Mouse (Mus musculus) cerebral cortex, adult 2 months (tissue): ENCODE measurements around the gene Dusp3.

Experiments
- WGBS: fragments of 180-500 bp; shearing (Covaris S2); methylation state at CpG from one replicate; pipeline ENCODE4 v1.1.7; 2018; 5-methylcytosine and 5-hydroxymethylcytosine counted together

Dusp3 gene

DNA sequence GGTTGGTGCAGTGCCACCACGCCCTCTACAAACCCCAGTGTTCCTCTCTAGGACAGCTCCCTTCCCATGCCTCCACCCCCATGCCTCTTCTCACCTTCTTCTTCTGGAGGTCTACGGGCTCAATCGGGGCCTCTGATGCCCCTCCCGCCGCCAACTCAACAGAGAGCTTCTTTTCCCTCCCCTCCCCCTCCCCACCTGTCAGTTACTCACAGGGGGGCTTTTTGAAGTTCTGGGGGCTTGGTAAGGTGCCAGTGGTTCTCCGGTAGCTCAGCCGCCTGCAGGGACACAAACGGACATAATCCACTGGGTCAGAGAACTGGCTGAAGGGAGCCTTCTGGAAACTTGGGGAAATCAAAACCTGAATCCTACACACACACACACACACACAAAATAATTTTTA lies 24.7 kb upstream of the Dusp3 start:
- 68% methylated on average over 8 of the region's 8 CpGs for WGBS

DNA sequence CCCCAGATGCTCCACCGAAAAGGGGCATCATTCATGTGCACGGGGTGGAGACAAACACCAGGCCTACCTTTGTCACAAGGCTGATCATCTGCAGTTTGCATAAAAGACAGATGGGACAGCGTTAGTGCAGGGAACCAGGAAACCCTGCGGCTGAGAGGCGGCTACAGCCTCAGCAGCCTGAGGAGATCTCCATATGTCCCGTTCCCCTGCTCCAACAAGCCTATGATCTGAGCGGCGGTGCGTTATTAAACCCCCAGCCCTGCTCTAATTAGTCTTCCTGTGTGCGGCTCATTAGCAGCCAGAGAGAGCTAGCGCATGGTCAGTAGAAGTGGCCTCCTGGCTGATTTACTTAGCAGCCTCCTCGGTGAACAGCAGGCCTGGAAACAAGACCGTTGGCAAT lies 23.3 kb upstream of the Dusp3 start:
- WGBS, result 41% methylated on average over 13 of the region's 13 CpGs

DNA sequence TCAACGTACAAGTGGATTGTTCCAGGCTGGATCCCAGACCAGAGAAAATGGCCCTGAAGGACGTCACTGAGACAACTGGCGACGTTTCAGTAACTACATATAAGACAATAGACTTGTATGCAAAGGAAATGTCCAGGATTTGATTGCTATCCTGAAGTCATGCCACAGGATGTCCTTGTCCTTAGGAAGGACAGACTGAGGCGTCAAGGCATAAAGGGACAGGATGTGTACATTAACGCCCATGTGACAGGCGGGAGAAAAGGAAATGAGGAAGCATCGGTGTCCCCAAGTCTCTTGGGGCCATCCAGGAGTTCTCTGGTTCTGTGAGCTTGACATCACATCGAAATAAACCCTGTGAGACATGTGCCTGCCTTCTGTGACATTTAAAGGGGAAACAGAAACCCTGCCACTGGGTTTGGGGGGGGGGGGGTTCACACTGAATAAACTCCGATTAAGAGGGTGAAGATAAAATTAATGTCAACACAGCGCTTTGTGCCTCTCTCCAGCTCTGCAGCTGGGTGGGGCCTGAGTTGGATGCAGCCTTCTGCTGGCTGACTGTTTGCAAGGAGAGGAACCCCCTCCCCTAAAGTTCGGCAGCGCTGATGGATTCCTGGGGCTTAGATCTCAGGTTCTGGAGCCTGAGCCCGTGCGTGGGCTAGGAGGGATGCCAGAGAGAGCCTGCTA lies 22.3 kb upstream of the Dusp3 start:
- 67% methylated on average over 15 of the region's 15 CpGs for WGBS

DNA sequence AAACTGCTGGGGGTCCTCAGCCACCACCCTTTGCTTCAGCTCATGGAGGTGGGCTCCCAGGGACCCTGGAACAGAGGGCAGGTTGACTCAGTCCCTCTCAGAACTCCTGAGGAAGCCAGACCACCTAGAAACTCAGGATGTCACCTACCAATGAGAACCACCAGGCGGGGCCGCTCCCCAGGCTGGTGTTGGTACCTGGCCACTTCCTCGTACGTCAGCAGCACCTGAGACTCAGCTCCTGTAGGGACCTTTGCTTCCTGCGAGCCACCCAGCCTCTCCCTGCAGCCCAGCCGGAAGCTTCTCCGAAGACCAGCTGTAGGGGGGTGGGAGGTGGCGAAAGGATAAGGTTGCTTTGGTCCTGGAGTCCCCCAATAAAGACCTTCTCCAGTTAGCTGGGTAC lies 21.6 kb upstream of the Dusp3 start:
- 91% methylated on average over 8 of the region's 8 CpGs for WGBS

DNA sequence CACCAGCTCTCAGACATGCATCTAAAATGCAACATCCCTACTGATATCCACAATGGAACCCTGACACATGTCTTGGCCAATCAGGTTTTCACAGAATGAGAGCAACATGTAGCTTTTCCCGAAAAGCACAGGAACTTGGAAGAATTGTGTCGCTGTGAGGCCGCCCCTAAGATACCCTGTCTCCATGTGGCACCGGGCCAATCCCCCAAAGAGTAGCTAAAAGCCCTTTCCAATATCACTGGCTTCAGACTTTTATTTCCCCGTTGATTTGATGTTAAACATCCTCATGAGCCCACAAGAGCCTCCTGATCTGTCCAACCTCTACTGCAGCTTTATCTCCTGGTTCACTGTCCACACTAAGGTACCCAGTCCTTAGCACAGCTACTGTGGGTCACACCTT lies 19.9 kb upstream of the Dusp3 start:
- 74% methylated on average over 5 of the region's 5 CpGs for WGBS

DNA sequence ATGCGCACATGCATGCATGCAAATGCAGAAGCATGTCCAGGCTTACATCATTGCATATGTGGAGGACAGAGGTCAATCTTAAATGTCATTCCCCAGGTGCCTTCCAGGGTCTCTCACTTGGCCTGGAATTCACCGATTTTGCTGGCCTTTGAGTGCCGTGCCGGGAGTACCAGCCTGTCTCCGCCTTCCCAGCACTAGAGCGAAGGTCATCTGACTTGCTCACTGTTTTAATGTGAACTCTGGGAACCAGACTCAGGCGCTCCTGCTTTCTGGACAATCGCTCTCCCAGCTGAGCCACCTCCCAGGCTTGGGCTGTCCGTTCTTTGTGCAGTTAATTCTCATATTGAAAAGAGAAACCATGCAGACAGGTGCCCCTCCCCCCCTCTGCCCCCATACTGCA lies 19.5 kb upstream of the Dusp3 start:
- WGBS, result 80% methylated on average over 9 of the region's 9 CpGs

DNA sequence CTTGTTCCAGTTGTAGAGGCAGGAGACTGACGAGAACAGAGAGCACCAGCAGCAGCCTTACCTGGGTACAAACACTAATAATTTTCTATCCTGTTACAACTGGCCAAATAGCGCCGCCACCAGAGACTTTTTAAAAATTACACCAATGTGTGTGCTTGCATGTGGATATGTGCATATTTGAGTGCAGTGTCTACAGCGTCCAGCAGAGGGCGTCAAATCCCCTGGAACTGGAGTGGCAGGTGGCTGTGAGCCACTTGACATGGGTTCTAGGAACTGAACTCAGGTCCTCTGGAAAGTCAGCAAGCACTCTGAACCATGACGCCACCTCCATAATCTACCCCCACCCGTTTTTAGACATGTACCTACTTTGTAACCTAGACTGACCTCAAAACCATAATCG lies 17.4 kb upstream of the Dusp3 start:
- 91% methylated on average over 8 of the region's 8 CpGs for WGBS

DNA sequence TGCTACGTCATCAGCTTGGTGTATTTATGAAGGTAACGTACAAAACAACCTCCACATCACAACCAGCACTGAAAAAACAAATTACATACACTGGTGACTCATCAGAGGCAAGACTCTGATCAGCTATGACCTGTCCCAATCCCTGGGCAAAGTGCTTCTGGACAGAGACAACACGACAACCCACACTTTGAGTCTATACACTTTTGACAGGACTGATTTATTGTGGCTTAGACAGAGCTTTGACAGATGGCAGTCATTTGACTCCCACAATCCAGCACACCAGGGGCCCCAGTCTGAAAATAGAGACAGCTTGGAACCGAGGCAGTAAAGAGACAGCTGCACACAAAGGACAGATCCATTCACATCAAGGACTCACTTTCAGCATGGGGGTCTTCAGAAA lies 12.7 kb upstream of the Dusp3 start:
- 51% methylated on average over 4 of the region's 4 CpGs for WGBS

DNA sequence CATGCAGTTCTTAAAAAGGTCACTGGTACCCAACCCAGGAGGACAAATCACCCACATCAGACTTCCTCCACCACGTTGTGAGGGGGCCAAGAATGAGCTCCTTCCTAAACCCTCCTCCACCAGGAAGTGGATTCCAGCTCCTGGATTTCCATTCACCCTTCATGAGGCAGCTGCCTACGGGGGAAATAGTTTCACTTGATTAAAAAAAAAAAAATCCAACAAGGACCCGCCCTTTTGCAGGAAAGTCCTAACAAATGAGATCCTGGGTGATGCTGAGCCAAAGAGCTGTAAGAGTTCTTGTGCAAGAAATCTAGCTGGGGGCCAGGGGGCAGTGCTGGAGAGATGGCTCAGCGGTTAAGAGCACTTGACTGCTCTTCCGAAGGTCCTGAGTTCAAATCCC lies 11.4 kb upstream of the Dusp3 start:
- 51% methylated on average over 5 of the region's 5 CpGs for WGBS

DNA sequence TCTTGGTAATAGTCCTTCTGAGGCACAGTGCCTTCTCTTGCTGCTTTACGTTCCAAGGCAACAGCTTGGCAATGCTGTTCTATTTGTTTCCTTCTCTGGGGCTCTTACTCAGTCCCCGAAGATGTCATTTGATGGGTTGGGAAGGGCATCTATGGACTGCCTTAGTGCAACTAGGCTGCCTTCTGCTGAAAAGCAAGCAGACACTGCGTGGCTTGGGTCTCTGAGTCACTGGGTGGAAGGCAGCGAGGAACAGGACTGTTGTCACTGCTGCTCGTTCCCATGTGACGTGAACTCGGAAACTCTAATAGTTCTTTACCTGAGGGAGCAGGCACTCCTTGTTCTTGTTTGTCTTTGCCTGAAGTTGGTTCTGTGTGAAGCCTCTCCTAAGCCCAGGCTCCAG lies 9.1 kb upstream of the Dusp3 start:
- WGBS, result 73% methylated on average over 7 of the region's 7 CpGs

DNA sequence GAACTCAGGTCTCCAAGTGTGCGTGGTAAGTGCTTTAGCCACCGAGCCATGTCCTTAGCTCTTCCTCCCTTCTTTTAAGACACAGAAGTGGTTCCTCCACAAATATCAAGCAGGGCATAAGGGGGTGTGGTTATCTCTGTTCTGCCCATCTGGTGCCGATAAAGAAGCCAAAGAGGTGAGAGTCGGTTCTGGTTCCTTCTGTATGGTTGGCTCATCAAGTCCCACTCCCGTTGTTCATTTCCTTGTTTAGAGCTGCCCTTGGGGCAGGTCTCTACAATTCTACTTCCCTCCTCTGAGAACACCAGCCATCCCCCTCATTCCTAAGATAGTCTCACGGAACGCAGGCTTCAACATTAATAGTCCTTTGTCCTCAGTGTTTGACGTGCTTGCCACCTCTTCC lies 7.3 kb upstream of the Dusp3 start:
- WGBS, result 41% methylated on average over 8 of the region's 8 CpGs

DNA sequence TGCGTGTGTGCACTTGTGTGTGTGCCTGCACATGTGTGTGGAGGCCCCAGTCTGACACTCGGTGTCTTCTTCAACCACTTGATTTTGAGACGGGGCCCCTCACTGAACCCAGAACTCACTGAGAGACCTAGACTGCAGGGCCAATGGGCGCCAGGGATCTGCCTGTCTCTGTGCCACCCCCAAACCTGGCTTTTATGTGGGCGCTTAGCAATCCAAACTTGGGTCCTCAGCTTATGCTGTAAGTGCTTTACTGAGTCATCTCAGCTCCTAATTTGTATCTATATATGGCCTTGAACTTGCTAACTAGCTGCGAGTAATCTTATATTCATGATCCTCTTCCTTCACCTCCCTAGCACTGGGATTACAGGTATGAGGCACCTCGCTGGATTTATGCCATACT lies 5.6 kb upstream of the Dusp3 start:
- 55% methylated on average over 7 of the region's 7 CpGs for WGBS

DNA sequence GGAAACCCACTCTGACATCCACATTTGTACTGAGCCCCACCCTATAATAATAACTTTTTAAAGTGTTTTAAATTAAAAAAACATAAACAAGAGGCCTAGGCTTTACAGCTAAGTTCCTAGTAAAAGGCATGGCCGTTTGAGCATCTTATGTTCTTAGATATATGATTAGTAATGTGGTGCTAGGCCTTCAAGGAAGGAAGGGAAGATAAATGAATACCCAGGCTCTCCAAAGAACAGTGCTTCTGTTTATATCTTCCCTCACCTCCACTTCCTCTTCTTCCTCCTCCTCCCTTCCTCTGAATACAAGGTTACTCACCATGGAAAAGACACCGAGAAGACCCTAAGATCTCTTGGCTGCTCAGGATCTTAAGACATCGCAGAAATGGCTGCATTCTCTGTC lies 5.0 kb upstream of the Dusp3 start:
- WGBS, result 63% methylated on average over 3 of the region's 3 CpGs

DNA sequence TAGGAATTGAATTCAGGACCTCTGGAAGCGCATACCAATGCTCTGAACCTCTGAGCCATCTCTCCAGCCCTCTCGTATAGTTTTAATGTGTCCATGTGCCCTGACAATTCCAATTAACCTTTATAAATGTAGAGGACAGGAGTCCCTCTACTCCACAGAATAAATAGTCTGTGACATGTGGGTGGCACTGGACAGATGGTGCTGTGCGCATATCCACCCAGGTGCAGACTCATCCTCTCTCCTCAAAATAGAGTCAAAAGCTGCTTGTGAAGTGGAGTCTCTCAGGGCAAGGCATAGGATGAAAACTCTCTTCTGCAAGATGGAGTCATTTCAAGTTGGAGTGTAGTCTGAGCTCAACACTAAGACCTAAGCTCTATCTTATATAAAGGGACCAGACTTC lies 3.4 kb upstream of the Dusp3 start:
- WGBS, result 48% methylated on average over 3 of the region's 3 CpGs

DNA sequence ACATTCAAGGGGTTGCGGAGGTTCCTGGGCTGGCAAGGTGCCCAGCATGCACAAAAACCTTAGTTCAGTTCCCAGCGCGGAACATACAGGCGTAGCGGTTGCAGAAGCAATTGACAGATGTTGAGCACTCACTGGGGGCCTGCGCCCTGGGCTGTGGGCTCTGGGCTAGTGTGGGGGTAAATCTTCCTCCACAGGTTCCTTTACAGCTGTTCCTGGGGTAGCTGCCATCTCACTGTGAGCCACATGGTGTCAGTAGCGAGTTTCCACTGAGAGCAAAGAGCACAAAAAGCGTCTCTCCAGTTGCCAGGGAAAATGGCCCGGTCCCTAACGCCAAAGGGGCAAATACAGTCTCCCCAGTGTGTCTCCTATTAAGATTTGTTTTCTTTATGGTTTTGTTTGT lies 823 bp downstream of the Dusp3 start:
- 1% methylated on average over 10 of the region's 10 CpGs for WGBS

DNA sequence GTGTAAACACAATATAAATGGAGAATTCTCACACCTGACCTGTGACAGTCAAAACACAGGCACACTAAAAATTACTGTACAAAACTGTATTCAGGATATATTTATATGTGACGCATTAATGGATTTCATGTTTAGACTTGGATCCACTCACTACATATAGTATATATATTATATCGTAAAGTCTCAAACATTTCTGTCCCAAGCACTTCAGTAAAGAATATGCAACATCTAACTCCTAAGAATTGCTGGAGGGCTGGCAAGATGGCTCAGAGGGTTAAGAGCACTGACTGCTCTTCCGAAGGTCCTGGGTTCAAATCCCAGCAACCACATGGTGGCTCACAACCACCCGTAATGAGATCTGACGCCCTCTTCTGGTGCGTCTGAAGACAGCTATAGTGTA lies 1.4 kb downstream of the Dusp3 start:
- WGBS, result 36% methylated on average over 6 of the region's 6 CpGs

DNA sequence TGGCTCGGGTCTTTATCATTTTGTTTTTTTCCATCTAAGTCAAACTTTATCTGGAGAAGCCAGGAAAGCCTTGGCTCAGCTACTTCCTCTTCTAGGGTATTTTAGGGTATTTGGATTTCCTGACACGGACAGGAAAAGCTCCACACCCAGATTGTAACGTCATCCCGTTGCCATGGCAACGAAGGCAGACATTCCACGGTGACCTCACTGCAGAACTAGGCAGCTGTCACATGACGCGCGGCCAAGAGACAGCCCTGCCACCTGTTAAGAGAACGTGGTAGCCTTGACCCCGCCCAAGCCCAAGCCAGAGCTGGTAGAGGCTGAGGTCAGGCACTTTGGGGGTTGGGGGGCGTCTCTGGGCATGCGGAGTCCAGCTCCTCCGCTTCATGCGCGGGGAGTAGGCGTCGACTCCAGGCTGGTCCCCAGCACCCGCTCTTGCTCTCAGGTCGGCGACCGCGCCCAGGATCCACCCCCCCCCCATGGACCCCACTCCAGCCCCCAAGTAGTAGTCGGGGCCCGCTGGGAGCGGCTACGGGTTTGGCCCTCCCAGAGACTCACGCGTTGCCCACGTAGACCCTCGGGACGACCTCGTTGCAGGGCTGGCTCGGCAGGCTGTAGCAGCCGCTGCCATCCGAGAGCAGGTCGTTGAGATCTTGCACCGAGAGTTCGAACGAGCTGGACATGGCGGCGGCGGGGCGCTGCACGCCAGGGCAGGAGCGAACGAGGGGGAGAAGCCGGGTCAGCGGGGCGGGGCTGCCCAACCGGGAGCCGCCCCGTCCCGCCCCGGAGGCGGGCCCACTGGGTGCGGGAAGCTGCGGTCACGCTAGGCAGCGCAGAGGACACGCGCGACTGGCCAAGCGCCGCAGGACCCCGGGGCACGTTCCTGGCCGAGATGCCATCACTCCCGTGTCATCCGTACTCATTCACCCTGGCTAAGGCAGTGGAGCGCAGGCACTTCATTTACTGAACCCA lies 2.5 kb downstream of the Dusp3 start, which contains the start of gene Cfap97d1:
Gene Cfap97d1 (plus strand): TSS at position 226 of the 972 bp plus-strand sequence.
- WGBS, result under 1% methylated on average over 71 of the region's 71 CpGs

DNA sequence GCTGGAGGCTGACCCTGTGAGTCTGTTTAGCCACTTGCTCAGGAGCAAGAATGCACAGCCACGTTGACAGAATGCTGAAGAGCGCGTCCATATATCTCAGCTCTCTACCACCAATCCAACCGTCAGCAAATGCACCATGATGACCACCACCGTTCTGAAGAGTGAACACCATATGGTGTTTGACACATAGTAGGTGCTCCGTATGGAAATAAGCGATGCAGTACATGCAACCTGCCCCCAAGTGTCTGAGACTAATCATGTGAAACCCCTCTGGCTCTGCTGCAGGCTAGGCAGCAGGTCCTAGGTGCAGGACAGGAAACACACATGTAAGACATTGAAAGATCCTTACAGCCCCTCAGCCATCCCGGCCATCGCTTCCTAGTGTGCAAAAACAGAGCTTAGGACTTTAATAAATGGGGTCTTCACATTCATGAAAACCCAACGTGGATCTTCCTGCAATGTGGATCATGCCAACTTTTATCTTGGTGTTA lies 3.3 kb downstream of the Dusp3 start:
- 39% methylated on average over 10 of the region's 10 CpGs for WGBS

DNA sequence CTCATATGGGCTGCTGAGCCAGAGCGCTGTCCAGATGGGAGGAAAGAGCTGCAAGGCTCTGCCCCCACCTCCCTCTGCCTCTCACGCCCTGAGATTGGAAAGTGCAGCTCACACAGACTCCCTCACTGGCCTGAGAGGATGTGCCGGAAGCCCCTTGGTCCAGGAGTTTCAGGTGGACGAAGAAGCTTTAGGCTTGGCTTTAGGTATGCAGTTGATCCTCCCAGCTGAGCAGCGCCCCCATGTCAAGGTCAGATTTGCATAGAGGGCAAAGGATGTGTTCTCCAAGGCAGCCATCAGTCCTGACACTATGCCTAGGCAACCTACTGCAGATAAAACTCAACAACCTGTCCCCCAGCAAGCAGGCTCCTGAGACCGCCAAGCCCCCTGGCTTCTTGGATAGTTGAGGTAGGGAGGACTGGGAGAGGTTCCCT lies 3.8 kb downstream of the Dusp3 start:
- WGBS, result 46% methylated on average over 6 of the region's 6 CpGs

DNA sequence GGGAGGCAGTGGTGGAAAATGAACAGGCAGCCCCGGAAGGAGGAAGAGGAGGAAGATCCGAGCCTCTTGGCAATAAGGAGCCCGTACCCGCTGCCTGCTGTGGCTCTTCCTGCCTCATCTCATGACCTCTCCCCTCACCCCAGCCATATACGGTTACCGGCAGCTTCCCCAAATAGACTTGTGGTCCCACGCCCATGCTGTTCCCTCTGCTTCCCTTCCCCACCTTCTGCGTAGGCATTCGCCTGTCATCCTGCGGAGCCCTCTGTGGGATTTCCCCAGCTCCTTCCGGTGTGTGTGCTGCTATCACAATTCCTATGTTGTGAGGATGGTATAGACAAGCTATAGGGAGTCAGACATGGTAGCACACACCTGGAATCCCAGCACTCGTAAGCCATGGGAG lies 5.0 kb downstream of the Dusp3 start:
- WGBS, result 52% methylated on average over 12 of the region's 12 CpGs

DNA sequence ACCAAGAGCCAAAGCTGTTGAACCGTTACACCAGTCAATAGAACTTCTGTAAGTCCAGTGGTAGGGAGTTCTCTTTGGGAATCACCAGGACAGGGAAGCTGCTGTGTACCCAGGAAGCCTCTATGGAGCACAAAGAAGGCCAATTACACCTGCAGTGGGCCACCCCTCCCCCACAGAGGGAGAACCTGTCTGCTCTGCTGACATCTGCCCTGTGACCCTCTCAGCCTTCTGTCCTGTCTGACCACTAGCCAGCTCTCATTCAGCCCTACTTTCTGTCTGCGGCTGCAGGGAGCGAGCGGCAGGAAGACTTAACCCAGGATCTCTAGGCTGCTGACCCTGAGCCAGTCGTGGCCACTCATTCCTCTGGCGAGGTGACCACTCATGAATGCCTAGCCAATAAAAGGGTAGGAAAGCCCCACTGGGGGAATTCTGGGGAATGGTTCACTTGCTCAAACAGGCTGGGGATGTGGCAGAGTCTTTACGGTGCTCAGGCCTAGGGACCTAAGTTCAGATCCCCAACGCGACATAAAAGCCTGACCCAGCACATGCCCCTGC lies 6.1 kb downstream of the Dusp3 start:
- 82% methylated on average over 9 of the region's 9 CpGs for WGBS

DNA sequence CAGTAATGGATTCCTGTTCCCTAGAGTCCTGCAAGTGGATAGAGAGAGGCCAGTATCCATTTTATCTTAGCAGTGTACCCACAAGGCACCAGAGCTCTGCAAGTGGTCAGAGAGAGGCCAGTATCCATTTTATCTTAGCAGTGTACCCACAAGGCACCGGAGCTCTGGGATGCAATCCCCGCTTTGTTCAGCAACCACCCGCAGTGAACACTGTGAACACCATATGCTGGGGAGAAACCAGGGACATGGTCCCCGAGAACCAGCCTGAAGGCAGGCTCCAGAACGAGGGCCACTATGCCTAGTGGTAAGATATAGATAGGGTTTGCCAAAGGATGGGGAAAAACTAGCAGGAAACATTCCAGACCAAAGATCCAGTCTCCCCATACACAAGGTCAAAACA lies 7.7 kb downstream of the Dusp3 start:
- WGBS, result 66% methylated on average over 5 of the region's 5 CpGs

DNA sequence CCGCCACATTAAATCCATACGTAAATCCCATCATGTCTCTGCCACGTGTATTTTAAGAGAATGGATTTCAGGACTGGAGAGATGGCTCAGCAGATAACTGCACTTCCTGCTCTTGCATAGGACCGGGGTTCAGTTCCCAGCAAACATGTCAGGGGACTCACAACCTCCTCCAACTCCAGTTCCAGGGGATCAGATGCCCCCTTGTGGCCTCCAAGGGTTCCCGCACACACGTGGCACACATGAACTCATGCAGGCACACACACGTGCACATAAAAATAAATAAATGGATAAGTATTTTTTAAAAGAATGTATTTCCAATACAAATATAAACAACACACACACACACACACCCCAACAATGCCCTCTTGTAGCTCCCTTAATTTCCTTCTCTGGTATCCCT lies 9.9 kb downstream of the Dusp3 start:
- WGBS, result 94% methylated on average over 7 of the region's 7 CpGs
